Mouse (Mus musculus): ENCODE results near the gene Olfr1459.

Olfr1459 gene

GRCm38 (mm10) chr19:13149449-13149848 lies at the start of gene Olfr1459:
TSS of gene Olfr1459 (minus strand) at chr19:13149549.
- no peak for DNase-seq (ENCODE audit: low read depth, low spot score)

GRCm38 (mm10) chr19:13185434-13185833 lies 36.1 kb upstream of the Olfr1459 start, which contains the start of gene Olfr1462:
TSS of gene Olfr1462 (plus strand) at chr19:13185734.
- DNase-seq (ENCODE audit: low read depth, low spot score), result no peak

- DNase-seq (ENCODE audit: low read depth, low spot score), result no peak
These were observed 13.4 kb upstream of the Olfr1459 start, which contains the start of gene Olfr1461 for GRCm38 (mm10) chr19:13162700-13163099. TSS of gene Olfr1461 (plus strand) at chr19:13163000.

GRCm38 (mm10) chr19:13106675-13107074 lies 42.7 kb downstream of the Olfr1459 start, which contains the start of gene Olfr1458:
TSS of gene Olfr1458 (minus strand) at chr19:13106775.
- no peak for DNase-seq (ENCODE audit: low read depth, low spot score)

- DNase-seq (ENCODE audit: low read depth, low spot score), result no peak
These were observed 51.6 kb downstream of the Olfr1459 start, which contains the start of gene Olfr1457 for GRCm38 (mm10) chr19:13097791-13098190. TSS of gene Olfr1457 (minus strand) at chr19:13097891.

- DNase-seq (ENCODE audit: low read depth, low spot score), result no peak
These were observed 55.4 kb downstream of the Olfr1459 start for GRCm38 (mm10) chr19:13093908-13094307.

Data from skeletal muscle tissue, adult 2 months (tissue).